Mouse (Mus musculus): ENCODE data around the gene Pnkd.

GRCm38 (mm10) chr1:74318711-74319110, 34.0 kb downstream of the Pnkd start:
- TF ChIP-seq CTCF (IDR thresholded peaks at IDR 0.05; ENCODE audit: low read depth, low read length), result no peak
- no peak for TF ChIP-seq TAL1 (conservative IDR thresholded peaks at IDR 0.05; ENCODE audit: low read depth, low read length)

Data from G1E (cell line).